Mouse (Mus musculus) cerebellum, adult 9-11 months (tissue): ENCODE measurements around the gene Psmb8.

ENCODE experiments used
- DNase-seq: peaks from one replicate; pipeline ENCODE4 v3.0.0; 2022

Gene Psmb8

DNA sequence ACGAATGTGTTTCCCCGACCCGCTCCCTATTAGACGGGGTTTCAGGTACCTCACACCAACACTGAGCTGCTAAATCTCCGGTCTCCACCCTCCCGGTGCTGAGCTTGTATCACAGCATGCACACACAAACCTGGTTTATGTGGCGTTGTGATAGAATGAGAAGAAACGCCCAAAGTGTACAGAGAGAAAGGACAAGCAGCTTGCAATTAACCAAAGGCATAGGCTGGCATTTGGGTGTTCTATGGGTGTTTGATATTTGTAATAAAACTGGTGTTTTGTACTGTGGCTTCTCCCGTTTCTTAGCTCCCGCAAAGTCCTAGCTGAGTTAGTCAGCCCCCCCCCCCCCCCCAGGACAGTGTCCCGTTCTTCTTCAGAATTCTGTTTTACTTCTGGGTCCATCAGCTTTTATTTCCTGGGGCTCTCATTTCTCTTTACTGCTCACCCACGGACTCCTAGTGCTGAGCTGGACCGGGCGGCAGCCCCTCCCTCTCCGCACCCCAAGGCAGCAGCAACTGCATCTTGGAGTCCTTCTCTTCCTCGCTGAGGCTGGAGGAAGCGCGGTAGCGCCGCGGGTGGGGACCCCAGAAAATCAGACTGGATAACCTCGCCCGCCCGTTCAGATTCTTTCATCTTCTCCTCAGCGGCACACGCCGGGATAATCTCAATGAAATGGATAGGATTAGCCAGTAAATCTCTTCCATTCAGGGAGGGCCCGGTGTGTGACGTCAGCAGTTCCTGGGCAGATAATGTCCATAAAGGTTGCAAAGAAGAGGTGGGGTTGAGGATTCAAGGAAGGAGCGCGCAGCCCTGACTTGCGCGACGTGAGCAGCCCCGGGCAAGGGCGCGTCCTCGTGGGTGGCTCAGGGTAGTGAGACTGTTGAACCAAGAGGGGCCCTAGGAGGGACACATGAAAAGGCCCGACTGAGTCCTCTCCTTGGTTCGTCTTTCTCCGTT lies at the start of gene Psmb8:
TSS of gene Psmb8 (plus strand) at position 781 of the 954 bp plus-strand sequence.
- DNase-seq = peak; percentile 79

DNA sequence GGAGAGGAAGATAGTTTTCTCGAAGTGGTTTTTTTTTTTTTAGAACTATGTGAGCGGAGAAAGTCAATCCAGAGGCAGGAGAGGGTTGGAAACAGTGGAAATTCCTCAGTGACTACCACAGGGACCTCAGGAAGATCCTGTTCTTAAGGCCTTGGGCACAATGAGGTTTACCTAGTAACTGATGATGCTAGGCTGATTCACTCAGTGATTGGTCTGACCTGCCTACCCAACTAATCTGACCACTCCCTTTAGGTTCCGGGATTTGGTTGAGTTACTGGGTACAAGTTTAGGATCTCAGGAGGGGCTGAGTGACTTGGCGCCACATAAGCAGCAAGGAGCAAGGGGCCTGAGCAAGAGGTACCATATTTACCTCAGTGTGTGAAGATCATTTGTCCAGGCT lies 44.6 kb upstream of the Psmb8 start, which contains the start of gene H2-DMb1:
TSS of gene H2-DMb1 (plus strand) at position 150 of the 400 bp plus-strand sequence.
- DNase-seq = no peak

DNA sequence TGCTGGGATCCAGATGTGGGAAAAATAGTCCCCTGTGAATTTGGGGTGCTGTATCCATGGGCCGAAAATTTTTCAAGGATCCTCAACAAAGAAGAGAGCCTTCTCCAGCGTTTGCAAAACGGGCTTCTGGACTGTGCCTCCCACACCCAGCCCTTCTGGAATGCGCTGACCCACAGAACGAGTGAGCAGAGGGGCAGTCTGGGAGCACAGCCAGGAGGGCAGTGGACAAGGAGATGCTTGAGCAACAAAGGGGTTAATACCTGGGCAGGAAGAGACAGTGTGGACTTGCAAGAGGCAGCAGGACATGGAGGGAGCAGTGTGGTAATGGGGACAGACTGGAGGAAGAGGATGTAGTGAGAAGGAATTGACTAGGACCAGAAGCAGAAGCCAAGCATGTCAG lies 42.0 kb upstream of the Psmb8 start:
- DNase-seq = no peak

DNA sequence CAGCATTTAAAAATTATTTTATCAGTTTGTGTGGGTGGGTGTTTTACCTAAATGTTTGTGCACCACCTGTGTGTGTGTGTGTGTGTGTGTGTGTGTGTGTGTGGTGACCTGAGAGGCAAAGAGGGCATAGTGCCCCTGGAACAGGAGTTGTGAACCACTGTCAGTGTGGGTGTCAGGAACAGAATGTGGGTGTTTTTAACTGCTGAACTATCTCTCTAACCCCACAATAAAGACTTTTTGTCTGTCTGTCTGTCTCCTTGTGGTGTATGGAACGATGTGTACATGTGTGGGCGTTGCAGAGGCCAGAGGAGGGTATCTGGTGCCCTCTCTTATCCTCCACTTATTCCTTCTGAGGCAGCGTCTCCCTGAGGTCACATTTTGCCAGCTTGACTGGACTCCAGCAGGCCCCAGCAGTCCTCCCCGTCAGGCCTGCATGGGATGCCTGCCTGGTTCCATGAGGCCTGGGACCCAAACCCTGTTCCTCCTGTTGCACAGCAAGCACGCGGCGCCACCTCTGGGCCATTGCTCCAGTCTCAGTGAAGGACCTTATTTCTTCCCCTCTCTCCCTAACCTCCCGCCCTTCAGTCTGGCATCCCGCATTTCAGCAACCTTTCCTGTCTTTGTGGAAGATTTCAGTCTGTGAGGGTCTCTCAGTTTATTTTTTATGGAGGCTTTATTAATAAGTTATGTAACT lies 33.2 kb upstream of the Psmb8 start:
- DNase-seq = no peak

DNA sequence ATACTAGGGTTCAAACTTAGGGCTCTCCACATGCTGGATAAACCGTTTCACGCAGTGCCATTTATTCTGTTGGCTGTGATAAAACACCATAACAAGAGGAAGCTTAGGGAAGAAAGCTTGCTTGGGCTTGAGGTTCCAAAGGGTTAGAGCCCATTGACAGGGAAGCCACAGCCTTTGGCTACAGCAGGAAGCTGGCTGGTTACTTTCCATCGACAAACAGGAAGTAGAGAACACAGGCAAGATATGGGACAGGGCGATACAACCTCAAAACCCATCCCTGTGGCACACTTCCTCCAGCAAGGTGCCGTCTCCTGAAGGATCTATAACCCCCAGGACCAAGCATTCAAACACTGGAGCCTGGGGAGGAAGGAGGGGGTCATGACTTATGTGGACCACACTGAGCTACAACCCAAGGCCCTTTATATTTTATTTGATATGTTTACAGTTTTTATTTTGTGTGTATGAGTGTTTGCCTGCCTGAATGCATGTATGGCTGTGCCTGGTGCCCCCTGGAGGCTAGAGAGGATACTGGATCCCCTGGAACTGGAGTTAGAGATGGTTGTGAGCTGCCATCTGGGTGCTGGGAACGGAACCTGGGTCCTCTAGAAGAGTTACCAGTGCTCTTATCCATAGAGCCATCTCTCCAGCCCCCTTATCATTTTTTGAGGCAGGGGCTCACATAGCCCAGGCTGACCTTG lies 32.3 kb upstream of the Psmb8 start:
- DNase-seq = no peak

DNA sequence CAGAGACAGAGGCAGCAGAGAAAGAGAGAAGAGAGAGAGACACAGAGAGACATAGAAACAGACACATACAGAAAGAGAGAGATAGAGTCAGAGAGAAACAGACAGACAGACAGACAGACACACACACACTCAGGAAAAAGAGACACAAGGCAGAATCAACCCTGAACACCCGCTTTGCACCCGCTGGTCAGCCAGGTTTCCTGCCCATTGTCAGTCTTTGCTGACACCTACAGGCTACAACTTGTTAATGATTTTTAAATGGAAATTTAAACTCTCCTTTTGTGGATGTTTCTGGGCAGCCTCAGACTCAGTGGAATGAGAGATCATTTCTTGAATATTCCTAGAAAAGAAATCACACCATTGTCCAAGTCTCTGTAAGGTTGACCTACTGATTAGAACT lies 28.2 kb upstream of the Psmb8 start:
- DNase-seq = no peak

DNA sequence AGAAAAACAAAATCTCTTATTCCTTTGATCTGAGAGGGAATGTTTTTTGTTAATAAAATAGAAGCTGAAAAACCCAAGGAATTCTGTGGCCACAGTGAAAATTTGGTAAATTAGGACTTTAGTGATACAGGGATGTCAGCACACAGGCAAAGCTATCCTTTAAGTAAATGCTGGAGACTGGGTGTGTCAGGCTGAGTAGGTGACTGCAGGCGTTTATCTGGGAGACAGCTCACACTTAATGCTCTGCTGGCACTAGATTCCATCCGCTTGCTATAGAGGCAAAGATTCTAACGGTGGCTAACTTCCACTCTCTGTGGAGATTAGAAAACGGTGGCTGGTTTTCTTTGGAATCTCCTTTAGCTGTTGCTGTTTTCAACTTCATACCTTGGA lies 27.0 kb upstream of the Psmb8 start:
- DNase-seq = no peak

DNA sequence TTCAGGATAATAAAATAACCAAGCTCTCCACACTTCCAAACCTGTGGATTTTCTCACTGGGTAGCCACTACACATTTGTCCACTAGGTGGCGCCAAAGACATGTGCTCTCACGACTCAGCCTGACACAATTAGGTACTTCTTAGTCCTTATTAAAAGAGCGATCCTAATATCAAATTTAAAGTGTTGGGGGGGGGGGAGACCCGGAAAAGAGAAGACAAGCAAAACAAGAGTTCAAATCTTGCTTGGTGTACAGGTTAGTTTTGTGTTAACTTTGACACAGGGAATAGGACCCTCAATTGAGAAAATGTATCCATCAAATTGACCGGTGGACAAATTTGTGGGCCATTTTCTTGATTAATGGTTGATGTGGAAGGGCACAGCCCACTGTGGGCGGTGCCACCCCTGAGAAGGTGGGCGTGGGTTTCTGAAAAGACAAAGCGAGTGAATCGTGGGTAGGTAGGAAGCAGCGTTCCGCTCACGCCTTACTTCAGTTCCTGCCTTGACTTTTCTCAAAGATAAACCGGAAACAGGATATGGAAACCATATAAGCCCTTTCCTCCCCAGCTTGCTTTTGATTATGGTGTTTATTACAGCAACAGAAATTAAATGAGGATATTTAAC lies 26.5 kb upstream of the Psmb8 start:
- peak; percentile 51 for DNase-seq

DNA sequence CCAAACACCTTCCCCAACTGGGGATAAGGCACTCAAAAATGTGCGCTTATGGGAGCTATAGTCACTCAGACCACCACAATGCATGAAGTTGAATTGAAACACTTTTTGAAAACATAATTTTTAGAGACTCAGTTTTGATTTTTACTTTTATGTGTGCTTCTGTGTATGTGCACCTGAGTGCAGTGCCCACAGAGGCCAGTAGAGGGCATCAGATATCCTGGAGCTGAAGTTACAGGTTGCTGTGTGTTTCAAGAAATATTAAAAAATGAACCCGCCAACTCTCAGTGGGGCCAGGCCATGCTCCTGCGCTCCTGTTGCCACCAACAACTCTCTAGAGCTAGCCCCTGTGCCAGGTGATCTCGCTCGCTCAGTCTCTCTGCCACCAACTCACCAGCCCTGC lies 25.0 kb upstream of the Psmb8 start:
- DNase-seq = no peak

DNA sequence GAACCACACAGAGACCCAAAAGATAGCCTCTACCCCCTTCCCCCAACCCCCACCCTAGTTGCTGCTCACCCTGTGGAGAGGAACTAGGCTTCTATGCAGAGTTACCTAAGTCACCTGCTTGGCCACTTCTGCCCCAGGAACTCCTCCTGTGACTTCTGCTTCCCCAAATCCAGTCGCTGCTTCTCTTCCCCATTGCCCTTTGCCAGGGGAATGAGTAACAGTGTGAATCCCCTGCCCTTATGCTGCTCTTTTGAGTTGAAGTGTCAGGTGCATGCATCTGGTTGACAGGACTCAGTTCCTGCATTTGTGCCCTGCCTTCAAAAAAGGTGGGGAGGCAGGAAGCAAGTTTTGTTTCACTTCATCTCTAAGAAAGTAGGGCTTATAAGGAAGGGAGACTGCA lies 23.4 kb upstream of the Psmb8 start:
- DNase-seq = no peak

DNA sequence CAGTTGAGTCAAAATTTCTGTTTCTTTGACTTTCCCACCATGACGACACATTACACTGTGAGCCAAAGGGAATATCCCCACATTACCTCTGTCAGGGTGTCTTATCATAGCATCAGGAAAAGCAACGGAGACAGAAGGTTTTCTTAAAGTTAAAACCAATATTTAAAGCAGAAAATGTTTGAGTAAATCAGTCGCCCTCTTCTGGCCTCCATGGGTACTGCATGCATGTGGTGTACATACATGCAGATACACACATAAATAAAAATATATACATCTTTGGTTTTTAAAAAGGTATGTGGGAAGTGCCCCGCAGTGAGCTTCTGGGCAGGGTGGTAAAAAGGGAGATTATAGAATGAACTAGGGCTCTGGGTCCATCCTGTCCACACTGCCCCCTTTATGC lies 20.3 kb upstream of the Psmb8 start:
- no peak for DNase-seq

DNA sequence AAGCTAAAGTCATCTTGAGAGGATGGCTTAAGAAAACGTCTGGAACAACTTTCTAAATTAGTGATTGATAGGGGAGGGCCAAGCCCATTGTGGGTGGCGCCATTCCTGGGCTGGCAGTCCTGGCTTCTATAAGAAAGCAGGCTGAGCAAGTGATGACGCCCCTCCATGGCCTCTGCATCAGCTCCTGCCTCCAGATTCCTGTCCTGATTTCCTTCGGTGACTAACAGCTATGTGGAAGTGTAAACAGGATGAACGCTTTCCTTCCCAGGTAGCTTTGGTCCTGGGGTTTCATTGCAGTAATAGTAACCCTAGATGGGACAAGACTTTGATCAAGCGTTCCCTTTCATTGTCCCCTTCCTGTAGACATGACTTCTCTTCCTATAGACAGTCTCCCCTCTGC lies 18.5 kb upstream of the Psmb8 start:
- no peak for DNase-seq

DNA sequence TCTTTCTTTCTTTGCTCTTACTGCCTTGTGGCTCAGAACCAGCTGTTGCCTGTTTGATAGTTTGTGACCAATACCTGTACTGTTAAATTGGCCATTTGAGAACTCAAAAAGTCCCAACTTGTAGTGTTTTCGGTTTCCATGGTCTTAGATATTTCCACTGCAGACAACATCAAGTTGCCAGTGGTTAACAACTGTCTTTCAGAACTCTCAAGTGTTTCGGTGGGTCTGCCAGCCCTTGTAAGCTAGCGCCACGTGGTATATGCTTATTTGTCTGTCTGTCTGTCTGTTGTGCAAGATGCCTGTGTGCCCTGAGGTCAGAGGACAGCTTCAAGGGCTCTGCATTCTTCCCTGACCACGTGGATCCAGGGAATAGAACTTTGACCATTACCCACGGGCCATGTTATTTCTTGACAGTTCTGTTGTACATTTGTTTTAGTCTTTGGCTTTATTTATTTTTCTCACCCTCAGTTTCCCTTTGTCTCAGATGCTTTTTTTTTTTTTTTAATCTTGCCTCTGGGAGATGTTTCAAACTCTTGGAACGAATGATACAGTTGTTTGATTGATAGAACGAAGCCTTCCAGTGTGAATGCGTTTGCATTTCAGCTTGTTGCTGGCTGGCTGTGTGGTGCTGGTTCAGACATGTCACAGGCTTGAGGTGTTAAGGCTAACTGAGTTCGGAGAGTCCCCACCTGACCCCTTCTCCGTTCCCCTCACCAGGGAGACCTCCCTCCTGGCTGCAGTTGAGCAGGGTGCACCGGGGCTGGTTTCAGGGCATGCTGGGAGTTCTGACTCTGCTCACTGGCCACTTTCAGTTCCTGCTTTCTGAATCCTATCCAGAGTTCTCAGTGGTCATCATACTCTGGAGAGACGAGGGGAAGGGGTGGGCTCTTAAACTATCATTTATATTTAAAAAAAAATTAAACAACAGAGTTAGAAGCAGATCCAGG lies 17.3 kb upstream of the Psmb8 start:
- no peak for DNase-seq

DNA sequence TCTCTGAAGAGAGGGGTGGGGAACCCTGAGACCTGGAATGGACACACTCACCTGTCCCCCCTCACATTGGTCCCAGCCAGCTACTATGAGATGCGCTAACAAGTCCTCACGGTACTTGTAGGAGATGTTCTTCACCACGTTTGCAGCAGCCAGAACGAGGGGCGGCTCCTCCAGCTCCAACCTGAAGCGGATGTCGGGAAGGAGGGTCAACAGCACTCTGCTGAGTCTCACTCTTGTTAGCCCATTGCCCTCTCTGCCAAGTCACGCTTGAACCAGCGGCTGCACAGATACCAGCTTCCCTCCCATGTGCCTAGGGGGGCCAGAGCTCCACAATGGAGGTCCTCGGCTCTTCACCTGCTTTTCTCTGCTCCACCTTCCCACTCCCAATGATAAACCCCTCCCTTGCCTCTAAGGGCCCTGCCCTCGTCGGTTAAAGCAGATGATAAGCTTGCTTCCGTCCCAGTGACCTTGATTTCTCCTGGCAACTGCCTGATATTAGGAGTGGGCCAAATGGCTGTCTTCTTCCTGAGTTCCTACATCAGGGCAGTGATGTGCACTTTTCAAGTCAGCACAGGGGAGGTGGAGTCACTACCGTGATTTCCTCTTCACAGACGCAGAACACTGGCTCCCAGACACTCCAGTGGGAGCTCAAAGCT lies 13.8 kb upstream of the Psmb8 start:
- DNase-seq = no peak

DNA sequence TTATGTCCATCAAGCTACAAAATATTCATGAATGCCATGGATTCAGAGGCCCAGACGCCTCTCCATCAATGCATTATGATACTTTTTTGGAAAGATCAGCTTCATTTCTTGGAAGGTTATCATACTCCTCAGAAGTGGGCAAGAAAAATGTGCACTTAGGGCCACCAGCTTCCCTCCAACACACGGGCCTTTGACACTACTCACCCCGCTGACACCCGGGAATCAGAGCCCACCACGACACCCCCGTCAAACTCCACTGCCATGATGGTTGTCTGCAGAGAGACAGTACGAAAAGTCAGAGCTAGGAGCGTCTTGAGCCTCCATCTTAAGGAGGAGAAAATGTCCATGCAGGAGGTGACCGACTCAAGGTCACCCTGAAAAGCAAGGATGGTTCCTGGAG lies 12.0 kb upstream of the Psmb8 start:
- no peak for DNase-seq

DNA sequence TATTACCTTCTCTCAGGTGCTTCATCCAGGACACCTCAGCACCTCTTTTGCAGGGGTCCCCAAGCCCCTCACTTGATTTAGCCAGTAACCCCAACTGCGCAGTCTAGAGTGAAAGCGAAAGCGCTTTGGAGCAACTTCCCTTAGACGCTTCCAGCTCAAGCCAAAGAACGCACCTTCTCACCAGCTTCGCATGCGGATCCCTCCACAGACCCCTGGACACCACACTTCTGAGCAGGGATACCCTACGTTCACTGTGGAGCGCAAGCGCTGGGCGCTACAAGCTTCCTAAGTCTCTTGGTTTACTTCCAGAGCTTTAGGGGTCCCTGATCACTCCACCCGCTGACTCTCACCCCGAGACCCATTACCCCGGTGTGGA lies 10.6 kb upstream of the Psmb8 start:
- DNase-seq = no peak

DNA sequence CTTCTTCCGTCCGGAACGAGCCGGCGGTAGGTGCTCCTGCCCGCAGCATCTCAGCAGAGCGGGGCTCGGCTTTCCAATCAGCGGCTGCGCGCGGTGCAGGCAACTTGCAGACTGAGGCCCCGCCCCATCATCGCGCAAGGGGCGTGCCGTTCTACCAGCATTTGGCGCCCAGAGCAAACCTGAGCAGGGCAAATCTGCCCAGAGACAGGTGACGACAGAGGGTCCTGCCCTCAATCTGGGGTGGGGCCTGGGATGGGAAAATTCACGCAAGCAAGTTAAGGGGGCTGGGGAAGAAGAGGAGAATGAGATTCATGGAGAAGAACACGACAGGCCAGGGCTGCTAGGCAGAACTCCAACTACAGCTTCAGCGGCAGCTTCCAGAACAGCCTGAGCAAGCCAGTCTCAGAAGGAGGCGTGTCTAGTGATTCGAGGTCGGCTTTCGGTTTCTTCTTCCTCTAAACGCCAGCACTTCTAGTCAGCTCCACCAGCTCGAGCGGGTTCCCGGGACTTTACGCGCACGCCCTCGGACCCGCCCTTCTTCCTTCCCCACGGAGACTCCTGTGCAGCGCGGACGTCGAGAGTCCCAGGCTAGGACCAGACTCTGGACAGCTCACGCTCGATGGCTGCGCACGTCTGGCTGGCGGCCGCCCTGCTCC lies 10.1 kb upstream of the Psmb8 start, which contains the start of the genes Tap1 and Psmb9:
TSS of gene Tap1 (plus strand) at position 293 of the 656 bp plus-strand sequence.
TSS of gene Psmb9 (minus strand) at position 504 of the 656 bp plus-strand sequence.
- peak; percentile 84 for DNase-seq

DNA sequence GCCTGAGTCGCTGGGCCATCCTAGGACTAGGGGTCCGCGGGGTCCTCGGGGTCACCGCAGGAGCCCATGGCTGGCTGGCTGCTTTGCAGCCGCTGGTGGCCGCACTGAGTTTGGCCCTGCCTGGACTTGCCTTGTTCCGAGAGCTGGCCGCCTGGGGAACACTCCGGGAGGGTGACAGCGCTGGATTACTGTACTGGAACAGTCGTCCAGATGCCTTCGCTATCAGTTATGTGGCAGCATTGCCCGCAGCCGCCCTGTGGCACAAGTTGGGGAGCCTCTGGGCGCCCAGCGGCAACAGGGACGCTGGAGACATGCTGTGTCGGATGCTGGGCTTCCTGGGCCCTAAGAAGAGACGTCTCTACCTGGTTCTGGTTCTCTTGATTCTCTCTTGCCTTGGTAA lies 9.5 kb upstream of the Psmb8 start:
- no peak for DNase-seq

DNA sequence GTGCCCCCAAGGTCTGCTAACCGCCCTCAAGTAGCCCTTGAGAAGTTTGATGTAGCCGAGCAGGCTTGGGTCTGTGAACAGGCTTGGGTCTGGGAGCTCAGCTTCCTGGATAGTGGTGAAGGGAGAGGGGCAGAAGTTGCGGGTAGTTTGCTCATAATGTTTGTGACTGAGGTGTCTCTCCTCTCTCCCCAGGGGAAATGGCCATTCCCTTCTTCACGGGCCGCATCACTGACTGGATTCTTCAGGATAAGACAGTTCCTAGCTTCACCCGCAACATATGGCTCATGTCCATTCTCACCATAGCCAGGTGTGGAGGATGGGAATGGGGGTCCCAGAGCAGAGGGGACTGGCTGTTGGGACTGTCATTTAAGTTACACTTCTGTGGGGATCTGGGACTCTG lies 8.5 kb upstream of the Psmb8 start:
- DNase-seq = no peak

DNA sequence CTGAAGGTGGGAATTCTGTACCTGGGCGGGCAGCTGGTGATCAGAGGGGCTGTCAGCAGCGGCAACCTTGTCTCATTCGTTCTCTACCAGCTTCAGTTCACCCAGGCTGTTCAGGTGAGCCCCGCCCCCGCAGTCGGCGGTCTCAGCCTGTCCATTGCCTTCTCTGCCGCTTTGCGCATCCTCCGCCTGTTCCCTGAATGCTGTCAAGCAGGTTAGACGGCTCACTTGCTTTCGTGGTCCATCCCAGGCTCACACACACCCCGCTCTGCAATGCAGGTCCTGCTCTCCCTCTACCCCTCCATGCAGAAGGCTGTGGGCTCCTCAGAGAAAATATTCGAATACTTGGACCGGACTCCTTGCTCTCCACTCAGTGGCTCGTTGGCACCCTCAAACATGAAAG lies 4.7 kb upstream of the Psmb8 start:
- DNase-seq = no peak

DNA sequence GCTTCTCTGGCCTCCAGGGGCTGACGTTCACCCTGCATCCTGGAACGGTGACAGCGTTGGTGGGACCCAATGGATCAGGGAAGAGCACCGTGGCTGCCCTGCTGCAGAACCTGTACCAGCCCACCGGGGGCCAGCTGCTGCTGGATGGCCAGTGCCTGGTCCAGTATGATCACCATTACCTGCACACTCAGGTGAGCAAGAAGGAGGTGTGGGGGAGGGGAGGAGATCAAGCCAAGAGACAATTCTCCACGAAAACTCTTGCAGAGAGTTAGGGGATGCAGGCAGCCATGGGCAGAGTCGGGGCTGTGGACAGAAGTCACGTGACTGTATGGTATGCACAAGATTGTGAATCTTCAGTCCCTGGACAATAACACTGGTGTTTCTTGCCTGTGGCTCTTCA lies 4.1 kb upstream of the Psmb8 start:
- DNase-seq = no peak
